Mouse (Mus musculus): ENCODE results near the gene Lpp.

Gene Lpp

DNA sequence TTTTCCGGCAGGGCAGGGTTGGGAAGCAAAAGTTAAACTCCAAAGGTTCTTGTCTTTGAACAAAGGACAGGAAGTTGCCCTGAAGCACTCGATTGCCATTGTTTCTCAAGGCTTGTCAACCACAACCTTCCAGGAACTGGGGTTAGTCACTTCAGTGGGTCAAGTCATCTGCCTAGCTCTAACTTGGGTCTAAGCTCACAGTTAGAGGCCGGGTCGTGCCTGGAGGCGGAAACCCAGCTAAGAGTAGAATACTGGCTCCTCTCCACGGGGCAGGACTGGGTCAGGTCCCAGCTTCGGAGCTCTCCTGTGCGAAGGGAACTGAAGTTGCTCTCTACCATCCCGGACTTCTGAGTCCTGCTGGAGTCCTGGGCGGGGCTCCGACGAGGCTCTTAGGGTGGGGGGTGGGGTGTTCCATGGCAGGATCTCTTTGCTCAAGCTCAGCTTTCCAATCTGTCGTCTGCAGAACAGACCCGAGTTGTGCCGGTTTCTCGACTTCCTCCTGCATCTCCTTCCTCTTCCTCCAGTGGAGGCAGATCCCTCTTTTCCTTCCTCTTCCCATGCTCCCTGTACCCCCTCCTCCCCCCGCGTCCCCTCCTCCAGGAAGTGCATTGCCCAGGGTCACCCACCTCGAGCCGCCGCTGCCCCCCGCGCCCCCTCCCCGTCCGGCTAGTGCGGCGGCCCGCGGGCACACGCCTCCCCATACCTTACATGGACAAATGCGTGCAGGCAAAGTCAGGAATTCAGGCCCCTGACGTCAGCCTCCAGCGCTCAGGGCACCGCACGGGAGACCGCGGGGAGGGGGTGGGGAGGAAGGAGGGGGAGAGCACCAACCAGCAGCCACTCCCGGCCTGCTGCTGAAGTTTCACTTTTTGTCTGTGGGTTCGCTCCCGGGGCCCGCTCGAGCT lies at the start of gene Lpp:
Lpp (plus strand) TSS at position 857 of the 905 bp plus-strand sequence.
- DNase-seq (ENCODE audit: low spot score), result peak; percentile 82

GRCm38 (mm10) chr16:24347582-24348411 lies 45.5 kb upstream of the Lpp start:
- no peak for DNase-seq (ENCODE audit: low spot score)

DNA sequence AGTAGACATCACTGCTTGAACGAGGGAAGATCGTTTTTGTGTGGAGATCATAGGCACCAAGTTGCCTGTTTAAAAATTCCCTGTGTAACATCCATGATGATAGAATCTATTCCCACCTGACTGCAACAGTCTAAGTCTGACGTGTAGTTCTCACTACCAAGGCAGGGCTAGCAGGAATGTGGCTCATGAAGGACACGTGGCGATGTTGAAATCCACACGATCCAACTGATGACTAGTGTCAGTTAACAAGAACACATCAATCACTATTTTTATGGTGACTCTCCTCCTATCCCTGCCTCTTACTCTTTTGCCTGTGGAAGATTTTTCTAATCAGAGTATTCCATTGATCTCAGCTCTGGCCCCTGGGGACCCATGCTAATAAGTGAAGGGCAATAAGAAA lies 43.0 kb upstream of the Lpp start:
- no peak for DNase-seq (ENCODE audit: low spot score)

DNA sequence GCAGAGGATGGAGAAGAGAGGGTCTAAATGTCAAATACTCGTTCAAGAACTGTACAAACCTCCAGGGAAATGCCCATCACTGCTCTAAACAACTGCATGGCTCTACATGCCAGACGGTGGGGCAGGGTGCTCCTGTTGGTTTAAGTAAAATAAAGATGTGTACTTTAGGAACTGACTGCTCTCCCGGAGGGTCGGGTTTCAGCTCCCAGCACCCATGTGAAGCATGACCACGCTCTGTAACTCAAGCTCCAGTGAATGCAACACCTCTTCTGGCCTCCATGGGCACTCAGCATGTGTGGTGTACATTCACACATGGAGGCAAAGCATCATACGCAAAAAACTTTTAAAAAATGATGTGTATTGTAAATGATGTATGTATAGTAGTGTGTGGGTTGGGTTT lies 42.6 kb upstream of the Lpp start:
- no peak for DNase-seq (ENCODE audit: low spot score)

DNA sequence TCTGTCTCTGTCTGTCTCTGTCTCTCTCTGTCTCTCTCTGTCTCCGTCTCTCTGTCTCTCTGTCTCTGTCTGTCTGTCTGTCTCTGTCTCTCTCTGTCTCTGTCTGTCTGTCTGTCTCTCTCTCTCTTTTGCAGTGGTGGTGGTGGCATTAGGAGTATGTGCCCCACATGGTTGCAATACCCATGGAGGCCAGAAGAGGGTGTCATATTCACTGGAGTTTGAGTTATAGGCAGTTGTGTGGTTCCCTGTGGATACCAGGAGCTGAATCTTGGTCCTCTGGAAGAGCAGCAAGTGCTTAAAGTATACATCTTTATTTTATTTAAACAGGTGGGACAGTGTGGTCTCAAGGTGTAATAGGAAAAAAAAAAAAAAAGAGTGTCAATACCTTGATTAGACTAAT lies 41.5 kb upstream of the Lpp start:
- no peak for DNase-seq (ENCODE audit: low spot score)

DNA sequence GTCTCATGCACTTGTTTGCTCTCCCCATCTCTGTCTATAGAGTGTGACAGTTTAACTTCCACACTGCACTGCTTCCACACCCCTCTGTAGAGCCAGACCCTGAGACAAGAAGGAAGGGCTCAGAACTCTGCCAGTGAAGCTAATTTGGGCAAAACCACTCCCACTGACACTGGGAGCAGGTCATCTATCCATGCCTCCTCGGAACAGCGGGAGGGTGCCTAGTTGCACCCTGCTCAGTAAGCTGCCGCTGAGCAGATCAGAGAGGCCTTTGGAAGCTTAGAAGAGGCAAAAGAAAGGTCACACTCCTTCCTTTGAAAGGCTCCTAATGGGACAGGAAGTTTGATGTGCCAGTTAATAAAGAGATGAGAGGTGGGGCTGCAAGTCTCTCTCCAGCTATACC lies 39.5 kb upstream of the Lpp start:
- DNase-seq (ENCODE audit: low spot score), result no peak

DNA sequence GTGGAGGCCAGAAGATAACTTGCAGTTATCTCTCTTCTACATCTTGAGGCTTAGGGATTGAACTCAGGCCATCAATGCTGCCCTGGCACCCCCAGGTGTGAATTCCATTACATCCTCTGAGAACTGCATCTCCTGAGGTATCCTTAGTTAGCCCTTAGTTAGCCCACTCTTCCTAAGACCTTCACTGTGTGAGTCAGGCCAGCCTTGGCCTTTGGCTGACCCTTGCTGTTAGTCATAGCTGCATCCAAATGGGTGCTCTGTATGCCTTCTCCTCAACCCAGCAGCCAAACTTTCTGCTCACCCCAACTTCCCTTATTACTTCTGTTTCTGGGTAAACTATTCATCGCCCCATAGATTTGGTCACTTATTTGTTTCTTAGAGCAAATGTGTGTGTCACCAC lies 31.6 kb upstream of the Lpp start:
- peak; percentile 11 for DNase-seq (ENCODE audit: low spot score)

- DNase-seq (ENCODE audit: low spot score), result peak; percentile 49
Observed at GRCm38 (mm10) chr16:24364030-24364687, 29.1 kb upstream of the Lpp start.

GRCm38 (mm10) chr16:24365900-24366299 lies 27.4 kb upstream of the Lpp start:
- DNase-seq (ENCODE audit: low spot score), result no peak

DNA sequence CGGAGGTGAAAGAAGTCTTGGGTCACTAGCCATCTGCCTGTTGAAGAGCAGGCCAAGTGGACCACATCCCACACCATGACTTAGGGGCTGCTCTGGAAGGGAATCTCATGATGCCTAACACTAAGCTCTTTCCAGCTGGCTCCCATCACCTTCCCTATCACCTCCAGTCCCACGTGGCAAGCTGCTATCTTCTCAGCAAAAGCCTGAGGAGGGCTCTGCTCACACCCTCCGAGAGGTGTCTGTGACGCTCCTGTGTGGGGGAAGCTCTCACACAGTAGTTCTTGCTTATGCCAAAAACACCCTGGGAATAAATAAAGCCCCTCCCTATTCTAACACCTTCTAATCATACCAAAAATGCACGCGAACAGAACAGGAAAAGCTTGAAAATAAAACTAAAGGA lies 26.2 kb upstream of the Lpp start:
- no peak for DNase-seq (ENCODE audit: low spot score)

DNA sequence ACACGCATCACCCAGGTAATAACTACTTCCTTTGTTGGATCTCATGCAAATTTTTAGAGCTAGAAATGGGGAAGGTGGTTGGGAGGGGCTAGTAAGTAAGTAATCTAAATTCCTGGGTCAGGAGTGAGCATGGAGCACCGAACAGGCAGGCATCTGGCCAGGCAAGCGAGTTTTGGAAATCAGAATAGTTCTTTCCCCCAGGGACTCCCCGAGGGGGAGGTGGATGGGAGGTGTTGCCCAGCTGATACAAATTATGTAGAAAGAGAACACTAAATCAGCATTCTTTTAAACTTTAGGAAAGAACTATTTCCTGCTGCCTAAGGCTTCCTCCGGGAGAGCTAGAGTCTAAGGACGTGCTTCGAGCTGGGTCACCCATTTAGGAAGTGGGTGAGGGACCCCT lies 25.8 kb upstream of the Lpp start:
- no peak for DNase-seq (ENCODE audit: low spot score)

DNA sequence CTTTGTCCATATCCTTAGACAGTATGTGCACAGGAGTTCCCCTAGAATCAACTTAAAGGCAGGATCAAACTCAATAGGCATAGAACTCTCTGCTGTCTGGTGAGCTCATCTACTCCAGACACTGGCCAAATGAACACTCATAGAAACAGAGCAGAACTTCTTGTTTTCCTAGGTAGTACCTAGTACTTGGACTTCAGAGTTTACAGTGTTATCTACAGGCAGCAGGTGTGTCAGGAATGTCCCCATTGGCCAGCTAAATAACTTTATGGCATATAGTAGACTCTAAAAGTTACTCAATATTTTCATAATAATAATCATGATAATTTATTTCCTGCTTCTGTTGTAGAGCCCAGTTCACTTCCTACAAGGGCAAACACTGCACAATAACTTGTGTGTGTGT lies 16.8 kb upstream of the Lpp start:
- no peak for DNase-seq (ENCODE audit: low spot score)

GRCm38 (mm10) chr16:24390596-24390995 lies 2.7 kb upstream of the Lpp start:
- DNase-seq (ENCODE audit: low spot score), result no peak

DNA sequence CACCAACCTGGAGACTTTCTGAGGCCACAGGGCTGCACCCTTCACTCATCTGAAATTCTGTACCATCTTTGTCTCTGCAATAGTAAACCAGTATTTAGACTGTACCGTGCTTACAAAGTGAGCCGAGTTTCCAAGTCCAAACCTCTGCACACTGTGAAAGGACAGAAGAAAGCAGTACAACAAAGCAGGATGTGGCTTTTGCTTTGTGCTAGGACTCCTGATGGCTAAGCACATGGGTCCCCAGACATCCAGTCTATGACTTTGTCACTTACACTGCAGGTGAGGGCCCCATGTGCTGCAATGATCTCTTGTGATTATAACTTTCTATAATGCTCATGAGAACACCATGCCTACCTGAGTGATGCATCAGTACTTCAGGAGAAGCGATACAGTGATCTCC lies 2.2 kb upstream of the Lpp start:
- DNase-seq (ENCODE audit: low spot score), result no peak

DNA sequence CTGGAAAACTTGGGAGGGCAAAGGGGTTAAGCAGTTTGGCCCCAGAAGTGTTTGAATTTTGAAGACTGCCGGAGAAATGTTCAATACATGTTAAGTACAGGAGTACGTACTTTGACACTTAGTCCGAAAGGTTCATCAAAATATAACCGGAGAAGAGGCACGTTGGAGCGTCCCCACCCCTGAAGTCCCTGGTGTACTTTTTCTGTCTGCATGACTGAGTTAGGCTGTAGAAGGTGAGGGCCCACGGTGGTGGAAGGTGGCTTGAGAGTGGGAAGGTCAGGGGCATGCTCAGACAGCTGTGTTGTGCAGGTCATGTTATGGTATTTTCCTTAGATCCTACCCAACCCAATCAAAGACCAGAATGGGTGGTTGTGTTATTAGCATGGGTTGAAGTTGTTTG lies 1.4 kb upstream of the Lpp start:
- DNase-seq (ENCODE audit: low spot score), result no peak

GRCm38 (mm10) chr16:24393556-24394210 lies 376 bp downstream of the Lpp start:
- peak; percentile 73 for DNase-seq (ENCODE audit: low spot score)

- DNase-seq (ENCODE audit: low spot score), result peak; percentile 36
Observed at GRCm38 (mm10) chr16:24394211-24394991, 1.1 kb downstream of the Lpp start.

- no peak for DNase-seq (ENCODE audit: low spot score)
Observed at GRCm38 (mm10) chr16:24395100-24395499, 1.8 kb downstream of the Lpp start.

DNA sequence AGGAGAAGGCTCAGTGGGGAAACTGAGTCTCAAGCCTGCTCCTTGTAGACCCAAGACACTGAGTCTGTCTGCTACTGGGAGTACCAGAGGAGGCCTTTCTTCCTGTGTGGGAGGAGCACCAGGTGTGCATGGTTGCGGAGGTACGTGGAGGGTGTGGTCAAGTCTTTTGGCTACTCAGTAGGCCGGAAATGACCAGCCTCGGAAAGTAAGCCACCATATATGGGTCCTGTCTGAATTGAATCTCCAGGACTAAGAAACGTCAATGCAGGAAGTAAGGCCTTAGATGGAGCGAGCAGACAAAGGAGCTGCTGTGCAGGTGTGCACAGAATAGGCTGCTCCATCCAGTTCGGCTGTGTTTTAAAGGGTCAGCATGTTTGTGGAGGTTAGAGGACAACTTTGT lies 3.2 kb downstream of the Lpp start:
- no peak for DNase-seq (ENCODE audit: low spot score)

DNA sequence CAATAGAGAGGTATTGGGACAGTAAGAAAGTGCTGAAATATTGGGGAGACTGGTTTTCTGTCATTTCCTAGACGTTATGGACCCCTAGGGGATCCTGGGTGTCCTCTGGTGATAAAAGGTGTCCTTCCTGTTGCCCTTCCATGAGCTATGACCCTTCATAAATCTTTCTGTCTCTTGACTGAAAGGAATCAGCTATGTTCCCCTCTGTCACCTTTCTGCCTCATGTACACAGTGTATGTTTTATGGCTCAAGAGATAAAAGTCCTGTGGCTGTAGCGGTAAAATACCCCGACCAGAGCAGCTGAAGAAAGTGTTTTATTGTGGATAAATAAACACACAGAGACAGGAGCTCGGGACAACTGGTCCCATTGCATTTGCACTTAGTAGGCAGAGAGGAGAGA lies 5.2 kb downstream of the Lpp start:
- no peak for DNase-seq (ENCODE audit: low spot score)

DNA sequence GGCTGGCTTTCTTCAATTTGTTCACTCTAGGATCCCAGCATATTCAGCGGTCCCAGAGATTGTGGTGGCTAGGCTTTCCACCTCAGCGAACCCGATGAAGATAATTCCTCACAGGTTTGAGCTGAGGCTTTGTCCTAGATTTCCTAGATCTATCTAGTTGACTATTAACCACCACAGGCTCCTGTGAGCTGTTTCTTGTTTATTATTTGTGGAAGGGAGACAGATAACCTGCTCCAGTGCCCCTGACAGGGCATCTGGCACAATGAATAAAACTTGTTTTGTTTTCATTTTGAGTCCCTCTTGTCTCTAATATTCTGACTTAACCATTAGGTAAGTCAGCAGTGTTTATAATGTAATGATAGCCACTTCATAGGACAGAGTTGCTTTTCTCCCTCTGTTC lies 5.6 kb downstream of the Lpp start:
- DNase-seq (ENCODE audit: low spot score), result no peak
